Mouse (Mus musculus) small intestine, adult 2 months (tissue): ENCODE results near the gene Marcksl1.

Experiments
- CTCF ChIP-seq: fragments of 200-500 bp; IDR thresholded peaks from 2 replicates; pipeline ENCODE4 v1.5.1; 2012; ENCODE audit warnings: low read depth, mild to moderate bottlenecking, control low read depth, inconsistent platforms, low read length, moderate library complexity, mixed read lengths; ENCODE audit not compliant: insufficient replicate concordance, insufficient read length; ENCODE audit errors: extremely low read depth
- POLR2A ChIP-seq: fragments of 200-500 bp; IDR thresholded peaks from 2 replicates; pipeline ENCODE4 v1.6.1; 2012; ENCODE audit warnings: low read depth, mild to moderate bottlenecking, control low read depth, inconsistent platforms, low read length, moderate library complexity

GRCm38 (mm10) chr4:129490972-129491880 is 22.2 kb upstream of the Marcksl1 start, which contains the start of the genes Tssk3 and Fam229a:
- TF ChIP-seq POLR2A, result no peak
- no peak for TF ChIP-seq CTCF
